Mouse (Mus musculus) frontal cortex, postnatal 14 days (tissue): ENCODE data around the gene Lrrn3.

Experiments used
- DNase-seq, 2 experiments: peaks; one replicate each; pipeline ENCODE4 v3.0.0; 2022; ENCODE audit warnings: low spot score in 2 of 2

The Lrrn3 gene

DNA sequence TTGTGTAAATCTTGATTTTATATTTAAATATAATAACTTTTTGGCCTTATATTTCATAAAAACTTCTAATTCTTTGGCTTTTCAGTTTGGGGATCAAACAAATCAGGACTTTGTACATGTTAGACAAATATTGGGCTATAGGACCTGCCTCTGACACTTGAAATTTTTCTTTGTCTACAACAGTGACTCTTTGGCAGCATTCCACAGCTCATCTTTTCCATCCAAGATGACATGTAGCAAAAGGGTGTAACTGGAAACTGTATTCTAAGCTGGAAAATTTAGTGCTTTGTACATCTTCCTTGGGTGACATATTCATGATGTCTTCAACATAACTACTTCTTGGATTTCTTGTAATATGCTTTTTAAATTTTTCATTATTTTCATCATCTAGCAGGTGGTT lies 57.4 kb downstream of the Lrrn3 start:
- DNase-seq = no peak

DNA sequence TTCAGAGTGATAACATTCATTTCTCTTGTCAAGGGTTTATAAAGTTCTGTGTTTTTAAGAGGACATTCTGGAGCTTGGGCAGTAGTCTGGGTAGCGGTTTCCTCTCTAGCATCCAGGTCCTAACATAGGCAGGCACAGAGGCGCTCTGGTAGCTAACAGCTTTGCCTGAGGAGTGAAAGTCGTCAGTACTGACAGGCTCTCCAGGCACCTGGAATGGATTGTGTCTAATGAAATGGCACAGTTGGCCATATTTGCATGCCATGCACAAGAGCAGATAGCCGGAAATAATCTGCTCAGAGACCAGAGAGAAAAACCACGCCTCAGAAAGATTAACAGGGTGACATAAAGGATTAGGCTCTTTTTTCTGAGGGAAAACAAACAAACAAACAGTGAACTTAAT lies 58.8 kb downstream of the Lrrn3 start:
- no peak for DNase-seq

DNA sequence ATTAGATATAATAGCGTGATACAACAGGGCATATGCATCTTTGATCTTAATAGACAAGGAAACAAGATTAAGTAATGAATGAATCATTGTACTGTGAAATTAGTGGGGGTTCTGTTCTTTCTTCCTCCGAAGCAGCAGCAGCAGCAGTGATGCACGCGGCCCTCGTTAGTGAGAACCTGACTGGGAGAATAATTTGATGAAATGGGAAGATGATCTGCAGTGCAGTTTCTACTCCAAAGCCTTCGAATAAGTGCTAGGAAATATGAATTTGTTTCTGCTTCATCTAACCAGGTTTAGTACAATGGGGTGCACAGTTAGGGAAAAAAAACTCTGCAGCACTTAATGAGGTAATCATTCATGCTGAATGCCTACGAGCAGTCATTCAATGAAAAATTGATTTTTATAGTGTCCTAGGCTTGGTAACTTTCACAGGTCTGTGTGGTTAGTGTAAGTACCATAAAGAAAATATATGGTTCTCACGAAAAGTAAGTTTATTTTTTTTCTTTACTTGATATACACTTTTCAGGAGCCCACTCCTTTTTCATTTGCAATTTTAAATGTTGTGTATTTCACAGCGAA lies 61.0 kb downstream of the Lrrn3 start:
- no peak for DNase-seq

DNA sequence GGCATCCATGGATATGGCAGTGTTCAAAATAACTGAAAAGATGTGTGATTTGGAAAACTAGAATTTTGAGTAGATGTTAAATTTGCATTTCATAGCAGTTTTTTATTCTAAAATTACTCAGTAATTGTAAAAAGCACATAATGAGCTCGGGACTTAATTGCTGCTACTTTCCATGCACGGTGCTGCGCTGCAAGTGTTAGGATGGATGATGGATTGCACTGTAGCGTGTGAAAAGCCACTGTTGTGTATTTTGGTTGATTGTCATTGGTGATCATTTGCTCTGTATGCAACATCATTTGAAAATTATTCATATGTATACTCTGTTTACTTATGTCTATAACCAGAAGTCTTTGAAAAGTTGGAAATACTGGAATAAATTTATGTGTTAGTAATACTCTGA lies 68.3 kb downstream of the Lrrn3 start:
- no peak for DNase-seq

DNA sequence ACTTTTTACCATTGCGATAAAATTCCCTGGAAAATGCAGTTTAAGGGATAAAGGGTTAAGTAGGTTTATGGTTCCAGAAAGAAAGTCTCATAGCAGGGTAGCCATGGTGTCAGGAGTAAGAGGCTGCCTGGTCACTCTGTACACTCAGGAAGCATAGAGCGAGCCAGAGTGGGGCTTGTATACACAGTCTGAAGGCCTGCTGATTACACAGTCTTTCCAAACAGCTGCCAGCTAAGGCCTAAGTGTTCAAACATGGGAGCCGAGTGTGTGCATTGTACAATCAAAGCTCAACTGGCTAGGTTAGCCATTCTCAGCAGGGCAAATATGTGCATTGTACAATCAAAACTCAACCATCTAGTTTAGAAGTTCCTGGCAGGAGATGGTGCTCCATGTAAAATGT lies 69.1 kb downstream of the Lrrn3 start:
- DNase-seq = no peak

DNA sequence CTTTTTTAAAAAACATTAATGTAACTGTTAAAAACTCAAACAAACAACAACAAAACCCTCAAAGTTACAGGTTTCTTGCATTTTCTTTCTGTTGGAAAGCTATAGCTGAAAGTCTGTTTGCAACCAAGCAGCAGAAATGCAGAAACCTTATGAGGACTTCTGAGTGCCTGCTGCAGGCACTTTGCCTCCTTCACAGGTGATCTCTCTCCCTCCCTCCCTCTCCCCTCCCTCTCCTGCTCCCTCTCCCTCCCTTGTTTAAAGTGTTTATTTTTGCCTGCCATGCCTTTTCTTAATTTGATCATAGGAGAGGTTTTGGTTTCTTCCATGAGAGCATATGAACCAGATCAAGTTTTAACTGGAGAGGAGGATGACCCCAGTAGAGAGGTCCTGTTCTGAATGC lies 69.6 kb downstream of the Lrrn3 start:
- DNase-seq = no peak

DNA sequence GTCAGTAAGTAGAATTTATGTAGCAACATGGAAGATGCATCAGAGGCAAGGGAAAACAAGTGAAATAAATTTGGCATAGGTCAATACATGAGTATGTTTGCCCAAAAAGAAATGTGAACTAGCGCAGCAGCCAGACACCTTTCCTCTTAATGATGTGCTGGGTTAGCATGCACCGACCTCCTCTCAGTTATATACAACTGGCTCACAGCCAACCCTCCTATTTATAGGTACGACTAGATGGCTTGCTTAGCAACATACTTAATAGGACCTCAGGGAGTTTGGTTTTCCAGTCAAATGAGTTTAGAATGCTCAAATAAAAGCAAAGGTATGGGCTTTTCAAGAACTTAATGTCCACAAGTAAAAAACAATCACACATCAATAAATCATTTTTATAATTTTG lies 76.8 kb downstream of the Lrrn3 start:
- no peak for DNase-seq

DNA sequence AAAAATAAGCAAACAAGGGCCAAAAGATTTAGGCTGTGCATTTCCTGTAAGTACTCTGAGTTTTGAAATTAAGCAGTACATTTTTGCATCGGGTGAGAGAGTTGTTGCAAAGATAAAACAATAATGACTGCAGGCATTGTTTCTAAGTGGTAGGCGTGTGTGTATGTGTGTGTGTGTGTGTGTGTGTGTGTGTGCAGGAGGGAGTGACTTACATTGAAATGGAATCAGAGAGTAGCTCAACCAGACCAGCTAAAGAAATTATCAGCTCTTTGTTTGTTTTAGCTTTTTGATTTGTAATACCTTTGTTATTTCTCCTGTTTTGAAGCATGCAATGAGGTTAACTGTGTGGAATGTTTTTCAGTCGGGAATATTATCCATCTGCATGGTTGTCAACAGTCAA lies 84.3 kb downstream of the Lrrn3 start:
- no peak for DNase-seq
